Mouse (Mus musculus): ENCODE measurements around the gene Atf4. TPM values are rescaled to one million over a fixed set of nuclear protein-coding genes. Genes with fewer than 3 reads are reported as not detected.

Atf4 gene
- polyA plus RNA-seq, 1 experiment from 2014 or later = 102 TPM

DNA sequence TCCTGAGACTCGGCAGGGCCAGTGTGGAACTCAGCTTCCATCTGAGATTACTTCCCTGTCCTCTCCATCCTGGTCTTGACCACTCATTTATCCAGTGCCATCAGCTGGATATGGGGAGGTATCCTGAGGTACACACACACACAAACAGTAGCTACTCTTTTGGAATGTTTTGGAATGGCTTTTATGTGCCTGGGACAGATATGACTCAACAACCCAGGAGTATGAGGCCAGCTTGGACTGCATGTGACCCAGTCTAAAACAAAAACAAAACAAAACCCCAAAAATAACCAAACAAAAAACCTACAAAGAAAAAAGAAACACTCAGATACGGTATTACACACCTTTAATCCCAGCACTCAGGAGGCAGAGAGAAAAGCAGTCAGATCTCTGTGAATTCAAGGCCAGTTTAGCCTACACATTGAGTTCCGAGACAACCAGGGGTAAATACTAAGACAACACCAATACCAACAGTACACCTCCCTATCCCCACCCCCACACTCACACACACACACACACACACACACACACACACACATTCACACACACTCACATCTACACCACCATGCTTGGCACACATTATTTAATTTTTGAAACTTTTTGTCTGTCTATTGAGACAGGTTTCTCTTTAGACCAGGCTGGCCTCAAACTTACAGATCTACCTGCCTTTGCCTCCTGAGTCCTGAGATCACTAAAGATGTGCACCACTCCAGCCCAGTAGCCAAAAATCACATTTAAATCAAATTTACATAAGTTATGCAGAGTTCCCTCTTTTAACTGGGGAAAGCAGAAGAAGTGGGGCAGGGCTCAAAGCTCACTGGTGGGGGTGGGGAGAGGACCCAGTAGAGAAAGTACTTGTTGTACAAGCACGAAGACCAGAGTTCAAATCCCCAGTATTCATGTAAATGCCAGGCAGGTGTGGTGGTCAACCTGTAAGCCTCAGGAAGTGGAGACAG lies 35.0 kb upstream of the Atf4 start:
- H3K27ac ChIP-seq = no peak overlapping the region
- DNase-seq (ENCODE audit: low spot score) (no peak), ATAC-seq (ENCODE audit: low FRiP score) (no peak)
- WGBS = 75% methylated on average over 4 of the region's 4 CpGs
- H3K36me3 ChIP-seq (replicated peaks; ENCODE audit: control insufficient read depth, insufficient read depth) = peaks cover 6% of the 10 kb centered on the region; the same call in 1 of the 2 replicates
- H3K4me2 ChIP-seq (replicated peaks) = no peak overlapping the region
- no peaks in the 10 kb centered on the region for H3K4me1 ChIP-seq (replicated peaks; ENCODE audit: control insufficient read depth, insufficient read depth, low read length)
- H3K9ac ChIP-seq = no peak overlapping the region
- no peak overlapping the region for H3K4me3 ChIP-seq (replicated peaks; ENCODE audit: low read length)
- no peaks in the 10 kb centered on the region for H3K27me3 ChIP-seq (ENCODE audit: control insufficient read depth, insufficient read depth, low read length)
- H3K9me3 ChIP-seq (ENCODE audit: control insufficient read depth, low read length) = no peaks in the 10 kb centered on the region

DNA sequence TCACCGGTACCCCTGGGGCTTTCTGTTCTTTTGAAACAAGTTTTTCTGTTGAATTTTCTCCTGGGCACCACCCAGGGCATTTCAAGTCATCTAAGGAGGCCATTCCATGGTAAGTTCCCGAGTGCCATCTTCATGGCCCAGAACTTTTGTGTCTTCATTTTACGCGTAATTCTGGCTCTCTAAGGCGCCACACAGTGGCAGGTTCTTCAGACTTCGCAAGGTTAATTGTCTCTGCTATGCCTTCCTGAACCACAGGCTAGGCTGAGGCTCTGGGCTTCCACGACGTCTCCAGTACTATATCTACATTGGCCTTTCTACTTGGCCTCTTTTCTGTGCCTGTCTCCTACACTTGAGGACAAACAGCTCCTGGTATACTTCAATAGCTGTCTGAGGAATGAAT lies 34.0 kb upstream of the Atf4 start:
- DNase-seq (ENCODE audit: low spot score) (no peak), ATAC-seq (ENCODE audit: low FRiP score) (no peak)
- Histone ChIP-seq H3K27me3 (ENCODE audit: control insufficient read depth, insufficient read depth, low read length) (no peaks in the 10 kb centered on the region), H3K27ac (no peak overlapping the region), H3K4me1 (replicated peaks; ENCODE audit: control insufficient read depth, insufficient read depth, low read length) (no peaks in the 10 kb centered on the region), H3K9me3 (ENCODE audit: control insufficient read depth, low read length) (no peaks in the 10 kb centered on the region), H3K4me3 (replicated peaks; ENCODE audit: low read length) (no peak overlapping the region), H3K4me2 (replicated peaks) (no peak overlapping the region), H3K36me3 (replicated peaks; ENCODE audit: control insufficient read depth, insufficient read depth) (peaks cover 6% of the 10 kb centered on the region; the same call in 1 of the 2 replicates), H3K9ac (no peak overlapping the region)
- WGBS = 70% methylated on average over 8 of the region's 8 CpGs

DNA sequence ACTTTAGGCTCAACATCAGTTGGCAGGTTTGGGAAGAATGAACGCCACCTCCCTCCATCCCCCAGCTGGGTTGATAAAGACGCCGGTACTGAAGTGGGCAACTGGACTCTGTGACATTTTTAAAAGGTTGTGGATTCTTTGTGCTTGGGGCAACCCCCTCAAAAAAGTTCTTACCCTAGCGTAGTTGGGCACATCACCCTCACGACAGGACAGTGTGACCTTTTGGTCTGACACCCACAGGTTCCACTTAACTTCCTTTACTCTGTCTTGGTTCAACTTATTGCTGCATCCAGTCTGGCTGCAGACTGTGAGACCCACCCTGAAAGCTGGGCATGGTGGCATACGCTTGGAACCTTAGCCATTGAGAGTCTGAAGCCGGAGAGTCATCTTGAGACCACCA lies 31.2 kb upstream of the Atf4 start:
- Histone ChIP-seq H3K9me3 (ENCODE audit: control insufficient read depth, low read length) (no peaks in the 10 kb centered on the region), H3K36me3 (replicated peaks; ENCODE audit: control insufficient read depth, insufficient read depth) (no peaks in the 10 kb centered on the region), H3K9ac (no peak overlapping the region), H3K4me3 (replicated peaks; ENCODE audit: low read length) (no peak overlapping the region), H3K27ac (no peak overlapping the region), H3K4me1 (replicated peaks; ENCODE audit: control insufficient read depth, insufficient read depth, low read length) (no peaks in the 10 kb centered on the region), H3K27me3 (ENCODE audit: control insufficient read depth, insufficient read depth, low read length) (no peaks in the 10 kb centered on the region), H3K4me2 (replicated peaks) (no peak overlapping the region)
- 91% methylated on average over 7 of the region's 7 CpGs for WGBS
- DNase-seq (ENCODE audit: low spot score) (no peak), ATAC-seq (ENCODE audit: low FRiP score) (no peak)

DNA sequence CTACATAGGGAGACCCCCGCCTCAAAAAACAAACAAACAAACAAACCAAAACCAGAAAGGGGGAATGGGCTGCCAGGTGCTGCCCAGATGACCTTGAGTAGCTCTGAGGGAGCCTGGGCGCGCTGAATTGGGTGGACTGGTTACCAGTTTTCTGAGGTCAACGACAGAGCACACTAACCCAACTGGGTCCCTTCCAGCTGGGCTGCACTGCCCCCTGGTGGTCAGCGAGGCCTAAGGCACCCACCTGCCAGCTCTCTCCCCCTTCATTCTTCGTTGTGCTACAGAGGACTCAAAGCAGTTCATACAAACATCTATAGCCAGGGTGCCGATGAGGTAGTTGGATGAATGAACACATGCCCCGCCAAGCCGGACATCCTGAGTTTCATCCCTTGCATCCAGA lies 29.8 kb upstream of the Atf4 start:
- Histone ChIP-seq H3K9me3 (ENCODE audit: control insufficient read depth, low read length) (no peaks in the 10 kb centered on the region), H3K4me2 (replicated peaks) (no peak overlapping the region), H3K36me3 (replicated peaks; ENCODE audit: control insufficient read depth, insufficient read depth) (no peaks in the 10 kb centered on the region), H3K9ac (no peak overlapping the region), H3K27me3 (ENCODE audit: control insufficient read depth, insufficient read depth, low read length) (no peaks in the 10 kb centered on the region), H3K4me1 (replicated peaks; ENCODE audit: control insufficient read depth, insufficient read depth, low read length) (no peaks in the 10 kb centered on the region), H3K4me3 (replicated peaks; ENCODE audit: low read length) (no peak overlapping the region), H3K27ac (no peak overlapping the region)
- no peak for ATAC-seq (ENCODE audit: low FRiP score)
- peak; percentile 71 for DNase-seq (ENCODE audit: low spot score)
- WGBS = 30% methylated on average over 9 of the region's 9 CpGs

DNA sequence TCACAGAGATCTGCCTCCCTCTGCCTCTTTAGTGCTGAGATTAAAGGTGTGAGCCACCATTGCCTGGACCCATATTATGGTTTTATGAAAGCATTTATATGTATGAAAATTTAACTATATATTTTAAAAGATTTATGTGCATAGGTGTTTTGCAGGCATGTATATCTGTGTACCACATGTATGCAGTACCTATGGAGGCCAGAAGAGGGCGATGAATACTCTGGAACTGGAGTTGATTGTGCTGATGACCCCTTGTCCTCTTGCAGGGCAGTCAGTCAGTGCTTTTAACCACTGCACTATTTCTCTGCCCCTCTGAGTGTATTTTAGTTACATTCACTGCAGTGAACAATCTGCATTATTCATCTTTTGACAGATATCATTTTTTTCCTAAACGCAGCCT lies 29.2 kb upstream of the Atf4 start:
- DNase-seq (ENCODE audit: low spot score) (peak; percentile 45), ATAC-seq (ENCODE audit: low FRiP score) (no peak)
- Histone ChIP-seq H3K9ac (no peak overlapping the region), H3K9me3 (ENCODE audit: control insufficient read depth, low read length) (no peaks in the 10 kb centered on the region), H3K4me2 (replicated peaks) (no peak overlapping the region), H3K4me1 (replicated peaks; ENCODE audit: control insufficient read depth, insufficient read depth, low read length) (no peaks in the 10 kb centered on the region), H3K4me3 (replicated peaks; ENCODE audit: low read length) (no peak overlapping the region), H3K27me3 (ENCODE audit: control insufficient read depth, insufficient read depth, low read length) (no peaks in the 10 kb centered on the region), H3K36me3 (replicated peaks; ENCODE audit: control insufficient read depth, insufficient read depth) (no peaks in the 10 kb centered on the region), H3K27ac (no peak overlapping the region)
- WGBS = 41% methylated on average over 2 of the region's 2 CpGs

DNA sequence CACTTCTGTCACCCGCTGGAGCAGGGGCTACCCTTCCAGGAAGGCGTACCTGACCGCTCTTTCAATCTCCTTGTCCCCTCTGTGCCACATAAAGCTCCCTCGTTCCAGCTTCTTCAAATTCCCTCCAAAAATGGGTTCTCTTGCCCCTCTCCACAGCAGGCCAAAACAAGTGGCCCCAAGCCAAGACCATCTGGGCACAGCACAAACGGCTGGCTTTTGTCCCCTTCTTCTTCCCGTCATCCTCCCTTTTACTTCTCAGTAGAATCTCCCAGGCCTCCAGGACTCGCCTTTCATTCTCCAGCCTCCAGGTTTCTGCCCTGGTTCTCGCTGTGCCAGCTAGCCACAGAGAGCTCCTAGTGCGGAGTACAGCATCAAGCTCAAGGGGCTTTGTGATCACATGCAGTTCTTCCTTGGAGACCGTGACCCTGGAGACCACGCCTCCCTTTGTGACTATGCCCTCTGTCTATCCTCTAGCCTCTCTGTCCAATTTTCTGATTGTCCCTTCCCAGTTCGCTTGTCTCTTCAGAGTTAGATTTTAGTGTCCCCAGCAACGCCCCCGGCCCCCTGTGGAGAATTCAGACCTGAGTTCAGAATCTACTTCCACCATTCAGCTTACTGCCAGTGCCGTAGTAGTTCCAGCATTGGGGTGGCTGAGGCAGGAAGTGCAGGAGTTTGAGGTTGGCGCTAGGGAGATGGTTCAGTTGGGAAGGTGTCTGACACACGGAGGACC lies 26.7 kb upstream of the Atf4 start:
- Histone ChIP-seq H3K36me3 (replicated peaks; ENCODE audit: control insufficient read depth, insufficient read depth) (no peaks in the 10 kb centered on the region), H3K9me3 (ENCODE audit: control insufficient read depth, low read length) (no peaks in the 10 kb centered on the region), H3K9ac (no peak overlapping the region), H3K4me2 (replicated peaks) (no peak overlapping the region), H3K27ac (no peak overlapping the region), H3K4me3 (replicated peaks; ENCODE audit: low read length) (no peak overlapping the region), H3K27me3 (ENCODE audit: control insufficient read depth, insufficient read depth, low read length) (no peaks in the 10 kb centered on the region), H3K4me1 (replicated peaks; ENCODE audit: control insufficient read depth, insufficient read depth, low read length) (0 out of 2 replicates have a peak, but pooled peaks cover 1% of the 10 kb centered on the region)
- ATAC-seq (ENCODE audit: low FRiP score) = no peak
- 53% methylated on average over 17 of the region's 17 CpGs for WGBS
- DNase-seq (ENCODE audit: low spot score) = no peak

DNA sequence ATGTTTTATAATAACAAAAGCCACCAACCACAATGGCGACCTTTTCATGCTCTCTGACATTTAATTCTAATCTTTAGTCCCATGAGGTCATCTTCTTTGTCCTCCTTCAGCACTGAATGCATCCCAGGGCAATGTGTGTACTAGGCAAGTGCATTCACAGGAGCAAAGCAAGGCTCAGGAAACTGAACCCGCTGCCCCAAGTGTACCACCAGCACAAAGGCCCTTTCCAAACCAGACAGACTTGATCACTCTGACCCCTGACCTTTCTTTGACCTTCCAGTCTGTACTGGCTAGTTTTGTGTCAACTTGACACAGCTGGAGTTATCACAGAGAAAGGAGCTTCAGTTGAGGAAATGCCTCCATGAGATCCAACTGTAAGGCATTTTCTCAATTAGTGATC lies 22.7 kb upstream of the Atf4 start:
- DNase-seq (ENCODE audit: low spot score) (no peak), ATAC-seq (ENCODE audit: low FRiP score) (no peak)
- peaks cover 11% of the 10 kb centered on the region for H3K4me1 ChIP-seq (replicated peaks; ENCODE audit: control insufficient read depth, insufficient read depth, low read length)
- no peak overlapping the region for H3K9ac ChIP-seq
- 20% methylated on average over 2 of the region's 2 CpGs for WGBS
- no peaks in the 10 kb centered on the region for H3K9me3 ChIP-seq (ENCODE audit: control insufficient read depth, low read length)
- no peak overlapping the region for H3K27ac ChIP-seq
- no peak overlapping the region for H3K4me2 ChIP-seq (replicated peaks)
- H3K36me3 ChIP-seq (replicated peaks; ENCODE audit: control insufficient read depth, insufficient read depth) = peaks cover 18% of the 10 kb centered on the region
- no peaks in the 10 kb centered on the region for H3K27me3 ChIP-seq (ENCODE audit: control insufficient read depth, insufficient read depth, low read length)
- no peak overlapping the region for H3K4me3 ChIP-seq (replicated peaks; ENCODE audit: low read length)

DNA sequence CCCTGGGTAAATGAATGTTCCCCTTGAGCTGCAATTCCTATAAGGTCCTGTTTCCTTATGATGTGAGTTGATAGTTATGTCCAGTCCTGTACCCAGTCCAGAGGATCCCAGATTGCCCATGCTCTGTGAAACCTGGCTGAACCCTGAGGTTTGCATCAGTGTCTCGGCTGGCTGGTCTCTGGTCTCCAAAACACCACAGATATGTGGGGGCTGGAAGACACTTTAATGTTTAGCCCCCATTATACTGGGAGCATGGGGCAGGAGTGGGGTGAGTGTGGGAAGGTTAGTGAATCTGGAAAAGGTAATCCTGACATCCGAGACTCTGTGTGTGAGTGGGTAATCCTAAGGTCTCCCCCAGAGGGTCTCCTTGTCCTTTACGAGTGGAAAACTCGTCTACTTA lies 21.9 kb upstream of the Atf4 start:
- peak overlapping the region; percentile 89; the same call in 1 of the 2 replicates for H3K9ac ChIP-seq
- H3K4me1 ChIP-seq (replicated peaks; ENCODE audit: control insufficient read depth, insufficient read depth, low read length) = peaks cover 11% of the 10 kb centered on the region
- H3K9me3 ChIP-seq (ENCODE audit: control insufficient read depth, low read length) = no peaks in the 10 kb centered on the region
- DNase-seq (ENCODE audit: low spot score) = no peak
- 59% methylated on average over 4 of the region's 4 CpGs for WGBS
- H3K36me3 ChIP-seq (replicated peaks; ENCODE audit: control insufficient read depth, insufficient read depth) = peaks cover 23% of the 10 kb centered on the region
- H3K4me2 ChIP-seq (replicated peaks) = peak overlapping the region; percentile 75; the same call in 1 of the 2 replicates
- H3K4me3 ChIP-seq (replicated peaks; ENCODE audit: low read length) = 0 out of 2 replicates have a peak overlapping the region, but pooled peaks have one; percentile 90
- no peaks in the 10 kb centered on the region for H3K27me3 ChIP-seq (ENCODE audit: control insufficient read depth, insufficient read depth, low read length)
- ATAC-seq (ENCODE audit: low FRiP score) = no peak
- peak overlapping the region; percentile 85 for H3K27ac ChIP-seq

DNA sequence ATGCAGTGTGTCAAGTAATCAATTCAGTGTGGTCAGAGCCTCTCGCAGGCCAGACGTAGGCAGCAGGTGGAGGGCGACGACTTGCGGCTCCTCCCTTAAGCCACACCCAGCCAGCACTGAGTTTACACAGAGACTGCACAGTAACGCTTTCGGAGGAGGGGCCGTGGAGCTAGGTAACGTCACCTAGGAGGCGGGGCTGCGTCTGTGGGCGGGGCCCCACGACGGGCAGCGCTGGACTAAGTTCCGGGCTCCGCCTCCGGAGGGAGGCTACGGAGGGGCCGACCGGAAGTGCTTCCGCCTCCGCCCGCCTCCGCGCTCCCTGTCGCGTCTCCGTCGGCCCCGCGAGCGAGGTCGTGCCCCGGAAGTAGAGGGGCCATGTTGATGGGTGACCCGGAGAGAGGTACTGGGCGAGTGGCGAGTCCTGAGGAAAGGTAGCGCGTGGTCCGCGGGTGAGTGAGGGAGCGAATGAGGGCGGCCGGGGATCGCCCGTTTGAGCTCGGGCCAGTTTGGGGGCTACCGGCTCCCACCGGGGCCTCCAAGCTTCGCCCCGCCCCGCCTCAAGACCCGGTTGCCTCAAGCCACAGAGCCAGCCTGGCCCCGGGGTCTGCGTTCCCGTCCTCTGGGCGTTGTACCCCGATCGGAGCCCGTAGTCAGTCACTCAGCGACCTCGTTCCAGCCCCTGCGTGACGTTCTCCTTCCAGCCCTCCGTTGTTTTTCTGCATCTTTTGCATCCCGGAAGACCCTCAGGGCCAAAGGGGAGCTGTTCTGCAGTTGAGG lies 21.1 kb upstream of the Atf4 start, which contains the start of gene Mief1:
Mief1 (plus strand) TSS at position 286 of the 777 bp plus-strand sequence.
- ATAC-seq (ENCODE audit: low FRiP score) (peak; percentile 97), DNase-seq (ENCODE audit: low spot score) (peak; percentile 96)
- WGBS = under 1% methylated on average over 66 of the region's 67 CpGs
- peaks cover 31% of the 10 kb centered on the region for H3K36me3 ChIP-seq (replicated peaks; ENCODE audit: control insufficient read depth, insufficient read depth)
- peak within 1 kb of the TSS; percentile 89 for H3K9ac ChIP-seq
- no peaks in the 10 kb centered on the region for H3K9me3 ChIP-seq (ENCODE audit: control insufficient read depth, low read length)
- H3K27me3 ChIP-seq (ENCODE audit: control insufficient read depth, insufficient read depth, low read length) = no peaks in the 10 kb centered on the region
- H3K4me1 ChIP-seq (replicated peaks; ENCODE audit: control insufficient read depth, insufficient read depth, low read length) = peaks cover 11% of the 10 kb centered on the region
- peak within 1 kb of the TSS; percentile 75 for H3K4me2 ChIP-seq (replicated peaks)
- H3K27ac ChIP-seq = peak within 1 kb of the TSS; percentile 85
- H3K4me3 ChIP-seq (replicated peaks; ENCODE audit: low read length) = peak within 1 kb of the TSS; percentile 90
